Mouse (Mus musculus): ENCODE measurements around the gene Slc39a11.
A peak's percentile ranks its signal among the peaks of the same experiment; 100 is the strongest.

Slc39a11 gene

DNA sequence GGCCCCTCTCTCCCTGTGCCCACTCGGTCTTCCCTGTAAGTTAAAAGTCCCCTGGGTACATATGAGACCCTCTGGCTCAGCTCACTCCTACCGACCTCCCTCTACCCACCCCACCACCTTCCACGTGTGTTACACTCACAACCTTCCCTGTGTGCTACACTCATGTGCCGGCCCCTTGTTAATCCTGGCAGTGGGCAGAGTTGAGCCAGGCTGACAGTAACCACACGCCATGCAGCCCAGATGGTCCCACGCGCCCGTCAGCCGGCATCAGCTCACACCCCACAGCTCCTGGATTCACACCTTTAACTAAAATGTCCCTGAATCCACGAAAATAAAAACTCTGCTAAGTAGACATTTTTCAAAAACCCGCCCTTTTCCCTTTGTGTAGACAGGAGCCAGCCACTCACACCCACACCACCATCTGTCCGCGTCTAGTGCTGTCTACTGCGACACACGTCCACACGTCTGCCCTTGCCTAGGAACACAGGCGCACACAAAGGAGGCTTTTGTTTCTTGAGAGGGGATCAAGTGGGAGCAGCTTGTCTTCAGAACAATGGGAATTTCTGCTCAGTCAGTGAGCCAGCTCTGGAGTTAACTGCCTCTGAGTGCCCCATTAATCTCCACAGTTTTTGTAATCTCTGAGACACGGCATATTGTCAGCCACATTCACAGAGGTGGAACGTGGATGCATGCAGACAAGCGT is 210.4 kb downstream of the Slc39a11 start:
- peak; percentile 82 for DNase-seq

DNA sequence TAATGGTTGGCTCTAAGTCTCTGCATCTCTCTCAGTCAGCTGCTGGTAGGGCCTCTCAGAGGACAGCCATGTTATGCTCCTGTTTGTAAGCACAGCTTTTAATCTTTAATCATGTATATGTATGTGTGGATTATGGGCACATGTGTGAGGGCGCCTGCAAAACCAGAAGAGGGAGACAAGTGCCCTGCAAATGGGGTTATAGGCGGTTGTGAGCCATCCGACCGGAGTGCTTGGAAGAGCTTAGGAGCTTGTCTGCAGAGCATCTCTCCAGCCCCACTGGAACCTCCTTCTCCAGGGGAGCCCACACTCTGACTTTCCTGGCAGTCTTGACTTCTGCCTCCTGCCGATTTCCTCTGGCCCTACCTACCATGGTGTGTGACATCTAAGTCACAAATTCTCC is 211.0 kb downstream of the Slc39a11 start:
- DNase-seq: no peak

DNA sequence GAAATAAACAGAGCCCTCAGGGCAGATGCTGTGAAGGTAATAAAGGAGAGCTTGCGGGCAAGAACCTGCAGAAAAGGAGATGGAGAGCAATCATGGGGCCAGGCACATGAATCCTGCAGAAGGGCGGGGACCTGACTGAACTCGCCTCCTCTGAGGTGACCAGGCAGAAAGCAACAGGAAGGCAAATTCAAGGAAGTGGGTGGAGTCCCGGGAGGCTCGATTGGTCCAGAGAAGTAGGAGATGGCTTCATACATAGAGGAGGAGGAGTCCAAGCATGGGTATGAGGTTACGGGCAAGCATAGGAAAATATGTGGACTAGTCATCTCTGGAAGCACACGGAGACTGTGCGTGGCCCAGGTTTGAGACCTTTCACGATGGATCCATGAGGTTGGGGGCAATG is 212.5 kb downstream of the Slc39a11 start:
- DNase-seq: no peak

DNA sequence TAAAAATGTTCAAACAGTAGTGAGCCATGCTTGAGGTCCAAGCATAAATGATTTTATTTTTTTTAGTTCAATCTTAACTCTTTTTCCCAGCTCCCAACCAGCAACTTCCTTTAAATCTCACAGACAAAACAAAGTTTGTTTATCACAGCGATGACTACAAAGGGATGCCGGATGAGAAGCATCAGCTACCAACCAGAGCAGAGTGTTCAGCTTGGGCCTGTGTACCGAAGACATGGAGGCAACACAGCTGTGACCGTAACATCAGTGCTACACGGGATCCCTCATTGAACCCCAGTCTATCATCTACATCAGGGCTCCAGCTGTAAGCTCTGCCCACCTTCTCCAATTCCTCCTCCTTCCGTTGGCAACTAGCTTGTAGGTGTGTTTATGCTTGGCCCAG is 213.6 kb downstream of the Slc39a11 start:
- no peak for DNase-seq

DNA sequence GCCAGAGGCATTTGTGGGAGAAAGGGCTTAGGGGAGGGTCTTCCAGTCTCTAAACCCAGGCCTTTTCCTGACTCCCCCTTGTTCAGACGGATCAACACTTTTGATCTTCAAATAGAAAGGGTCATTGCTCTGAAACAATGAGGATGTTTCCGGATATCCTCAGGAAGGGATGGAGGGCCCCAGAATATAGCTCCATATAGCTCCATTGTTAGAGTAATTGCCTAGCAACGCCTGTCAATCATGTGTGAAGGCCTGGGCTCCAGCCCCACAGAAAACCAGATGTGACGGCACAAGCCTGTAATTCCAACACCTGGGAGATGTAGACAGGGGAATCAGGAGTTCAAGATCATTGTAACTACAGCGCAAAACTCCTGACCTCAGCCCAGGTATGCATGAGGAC is 214.2 kb downstream of the Slc39a11 start:
- no peak for DNase-seq

DNA sequence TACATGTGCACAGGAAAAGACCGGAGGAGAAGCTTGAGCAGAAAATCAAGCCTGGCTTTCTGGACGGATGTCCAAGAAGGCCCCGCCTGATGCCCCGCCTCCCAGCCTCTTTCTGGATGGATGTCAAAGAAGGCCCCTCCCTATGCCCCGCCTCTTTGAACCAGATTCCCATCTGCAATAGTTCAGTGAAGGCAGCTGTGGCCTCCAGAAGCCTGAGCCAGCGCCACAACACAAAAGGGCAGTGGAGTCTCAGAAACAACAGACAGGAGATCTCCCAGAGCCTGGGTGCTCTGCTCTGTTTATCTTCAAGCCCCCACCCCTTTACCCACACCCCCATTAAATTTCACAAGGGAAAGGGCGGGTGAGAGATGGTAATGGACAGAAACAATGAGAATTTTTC is 218.7 kb downstream of the Slc39a11 start:
- no peak for DNase-seq

DNA sequence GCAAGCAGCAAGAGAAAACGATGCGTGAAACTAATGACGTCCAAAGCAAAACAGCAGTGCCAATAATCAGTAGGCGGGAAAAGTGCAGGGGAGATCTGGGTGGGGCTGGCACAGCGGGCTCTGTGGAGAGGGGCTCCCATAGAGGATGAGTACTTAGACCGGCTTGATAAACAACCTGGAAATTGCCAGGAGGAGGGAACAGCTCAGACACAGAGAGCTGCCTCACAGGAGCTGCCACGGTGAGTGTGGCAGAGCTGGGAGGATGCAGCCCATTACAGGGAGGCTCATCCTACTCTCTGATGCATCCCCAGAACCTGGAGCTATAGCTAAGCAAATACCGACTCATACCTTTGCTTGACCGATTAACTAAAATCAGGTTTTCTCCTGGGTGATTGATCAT is 224.0 kb downstream of the Slc39a11 start:
- no peak for DNase-seq

DNA sequence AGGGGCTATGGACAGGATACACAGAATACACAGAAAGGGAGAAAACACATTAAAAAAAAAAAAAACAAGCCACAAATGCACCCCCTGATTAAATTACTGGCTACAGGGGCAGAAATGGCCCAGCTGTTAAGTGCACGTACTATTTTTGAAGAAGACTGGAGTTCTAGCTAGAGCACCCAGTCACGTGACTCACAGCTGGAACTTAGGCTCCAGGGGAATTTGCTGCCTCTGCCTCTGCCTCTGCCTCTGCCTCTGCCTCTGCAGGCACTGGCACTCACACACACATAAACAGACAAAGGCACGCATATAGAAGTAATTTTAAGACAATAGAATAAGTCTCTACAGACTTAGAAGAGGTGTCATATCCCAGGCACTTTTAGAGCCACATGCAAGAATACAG is 224.4 kb downstream of the Slc39a11 start:
- no peak for DNase-seq

DNA sequence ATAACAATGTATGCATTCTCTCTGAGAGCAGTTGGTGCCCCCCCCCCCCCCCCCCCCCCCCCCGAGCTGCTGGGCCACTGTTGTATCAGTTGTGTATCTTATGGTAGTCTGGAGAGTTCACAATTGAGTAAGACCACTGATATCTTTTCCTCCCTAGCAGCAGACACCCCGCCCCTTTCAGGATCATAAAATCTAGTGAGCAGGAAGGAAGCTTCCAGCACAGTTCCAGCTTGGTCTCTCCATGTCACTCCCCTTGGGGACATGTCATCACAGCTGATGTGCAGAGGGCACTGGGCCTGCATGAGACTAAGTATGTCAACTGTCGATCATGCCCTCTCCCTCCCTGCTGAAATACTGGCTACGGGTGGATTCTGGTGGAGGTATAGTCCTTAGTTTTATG is 225.1 kb downstream of the Slc39a11 start:
- DNase-seq: no peak

DNA sequence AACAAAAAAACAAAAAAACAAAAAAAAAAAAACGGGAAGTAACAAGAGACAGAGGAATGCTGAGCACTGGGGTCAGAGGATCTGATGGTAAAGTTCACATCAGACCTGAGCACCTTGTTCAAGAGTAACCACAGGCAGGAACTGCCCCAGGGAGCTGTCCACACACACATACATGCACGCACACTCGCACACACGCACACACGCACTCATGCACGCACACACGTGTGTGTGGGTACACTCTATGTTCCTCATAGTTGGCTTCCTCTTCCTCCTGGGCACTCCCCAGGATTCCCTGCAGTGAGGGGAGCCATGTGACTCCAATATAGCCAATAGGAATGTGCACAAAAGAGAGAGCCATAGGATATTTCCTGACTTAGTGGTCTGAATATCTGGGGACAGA is 227.3 kb downstream of the Slc39a11 start:
- DNase-seq: no peak

DNA sequence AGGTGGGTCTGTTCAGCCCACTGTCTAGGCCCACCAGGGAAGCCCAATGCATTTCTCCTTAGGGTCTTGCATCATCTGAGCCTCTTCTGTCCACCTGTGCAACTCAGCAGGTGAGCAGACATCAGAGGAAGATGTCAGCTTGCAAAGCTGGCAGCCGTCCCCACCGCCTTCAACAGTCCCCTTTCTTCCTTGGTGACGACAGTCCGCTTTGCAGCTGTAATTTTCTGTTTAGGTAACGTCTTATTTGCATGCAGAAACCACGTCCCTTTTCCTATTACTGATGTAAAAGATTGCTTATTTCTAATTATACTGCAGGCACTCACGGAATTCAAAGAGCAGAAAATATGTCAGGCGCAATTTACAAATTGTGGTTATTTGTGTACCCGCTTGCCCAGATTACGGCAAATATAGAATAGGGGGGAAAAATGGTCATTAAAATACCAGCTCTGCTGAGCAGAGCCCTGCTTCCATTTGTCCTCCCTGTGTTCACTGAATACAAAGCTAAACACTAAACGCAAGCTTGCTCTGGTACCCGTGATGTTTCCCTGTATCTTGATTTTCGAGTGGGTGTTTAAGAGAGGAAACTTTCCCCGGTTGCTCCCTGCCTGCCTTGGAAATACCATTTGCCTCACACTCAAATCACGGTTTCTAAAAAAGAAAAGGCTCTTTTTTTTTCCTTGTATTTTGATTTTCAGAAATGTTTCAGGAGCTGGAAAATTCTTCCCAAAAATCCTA is 230.8 kb downstream of the Slc39a11 start:
- DNase-seq: peak; percentile 45

DNA sequence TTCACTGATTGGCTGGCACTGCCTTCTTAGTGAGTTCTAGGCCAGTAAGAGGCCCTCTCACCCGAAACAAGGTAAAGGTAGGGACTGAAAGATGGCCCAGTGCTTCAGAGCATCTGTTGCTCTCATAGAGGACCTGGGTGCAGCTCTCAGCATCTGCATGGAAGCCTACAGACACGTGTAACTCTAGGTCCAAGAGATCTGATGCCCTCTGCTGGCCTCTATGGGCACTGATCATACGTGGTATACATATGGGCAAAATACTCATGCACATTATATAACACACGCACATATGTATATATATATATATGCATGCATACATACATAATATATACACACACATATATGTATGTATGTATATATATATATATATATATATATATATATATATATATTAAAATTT is 231.9 kb downstream of the Slc39a11 start:
- DNase-seq: no peak

DNA sequence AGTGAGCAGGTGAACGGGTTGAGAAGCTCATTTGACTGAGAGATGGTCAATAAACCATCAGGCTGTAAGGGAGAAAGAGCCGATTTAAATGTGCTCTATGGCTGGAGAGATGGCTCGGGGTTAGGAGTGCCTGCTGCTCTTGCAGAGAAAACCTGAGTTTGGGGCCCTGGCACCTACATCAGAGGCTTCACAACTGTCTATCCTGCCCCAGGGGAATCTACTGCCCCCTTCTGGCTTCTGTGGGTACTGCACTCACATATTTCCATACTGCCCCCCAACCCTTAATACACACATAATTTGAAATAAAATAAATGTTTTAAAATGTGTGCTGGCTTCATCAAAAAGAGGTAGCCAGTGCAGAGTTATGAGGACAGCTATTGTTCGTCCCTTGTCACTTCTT is 237.3 kb downstream of the Slc39a11 start:
- no peak for DNase-seq

DNA sequence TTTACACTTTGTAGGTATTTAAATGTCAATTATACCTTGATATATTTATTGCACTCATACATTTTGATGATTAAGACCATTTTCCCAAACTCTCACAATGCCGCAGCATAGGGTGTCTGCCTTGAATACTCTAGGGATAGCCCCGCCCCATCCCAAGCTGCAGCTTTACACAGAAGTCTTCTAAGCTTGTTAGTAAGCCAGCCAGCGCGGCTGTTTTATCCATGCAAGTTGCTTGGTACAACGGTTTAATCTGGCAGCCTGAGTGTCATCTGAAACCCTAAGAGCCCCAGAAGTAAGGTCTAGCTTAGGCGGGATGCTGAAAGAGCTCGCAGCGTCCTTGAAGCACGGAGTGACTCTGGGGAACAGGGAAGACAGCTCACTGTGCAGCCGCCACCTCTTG is 238.1 kb downstream of the Slc39a11 start:
- no peak for DNase-seq

DNA sequence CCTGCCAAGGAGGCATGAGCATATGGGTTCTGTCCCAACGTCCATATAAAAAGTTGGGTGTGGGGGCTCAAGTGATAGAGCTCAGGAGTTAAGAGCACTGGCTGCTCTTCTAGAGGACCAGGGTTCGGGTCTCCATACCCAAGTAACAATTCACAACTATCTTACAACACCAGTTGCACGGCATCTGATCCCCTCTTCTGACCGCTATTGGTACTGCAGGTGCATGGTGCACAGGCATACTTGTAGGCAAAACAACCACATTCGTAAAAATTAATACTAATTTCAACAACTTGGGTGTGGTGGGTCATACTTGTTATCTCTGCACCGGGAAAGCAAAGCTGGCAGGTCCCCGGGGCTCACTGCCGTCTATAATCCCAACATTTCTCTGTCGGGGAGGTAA is 240.8 kb downstream of the Slc39a11 start:
- no peak for DNase-seq

DNA sequence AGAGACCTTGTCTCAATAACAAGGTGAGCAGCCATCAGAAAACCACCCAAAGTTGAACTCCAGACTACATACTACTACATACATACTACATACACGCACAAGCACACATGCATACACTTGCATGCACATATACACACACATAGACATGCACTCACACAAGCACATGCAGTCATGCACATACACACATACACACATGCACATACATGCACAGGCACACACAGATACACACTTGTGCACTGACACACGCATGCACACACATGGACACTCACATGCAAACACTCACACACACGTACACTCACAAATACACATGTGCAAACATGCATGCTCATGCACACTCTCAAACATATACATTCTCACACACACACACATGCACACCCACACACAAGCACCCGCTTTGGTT is 242.4 kb downstream of the Slc39a11 start:
- no peak for DNase-seq

DNA sequence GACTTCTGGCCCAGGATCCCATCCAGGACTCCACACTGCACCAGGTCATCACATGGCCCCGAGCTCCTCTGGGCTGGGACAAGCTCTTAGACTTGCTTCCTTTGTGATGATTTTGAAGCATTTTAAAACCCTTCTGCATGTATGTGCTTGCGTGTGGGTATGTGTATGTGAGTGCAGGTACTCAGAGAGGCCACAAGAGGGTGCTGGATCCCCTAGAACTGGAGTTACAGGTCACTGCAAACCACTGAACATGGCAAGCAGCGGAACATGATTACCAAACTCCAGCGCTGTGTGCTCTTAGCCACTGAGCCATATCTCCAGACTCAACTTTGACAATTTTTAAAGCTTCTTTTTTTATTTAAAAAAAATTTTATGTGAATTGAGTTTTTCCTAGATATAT is 249.0 kb downstream of the Slc39a11 start:
- no peak for DNase-seq

DNA sequence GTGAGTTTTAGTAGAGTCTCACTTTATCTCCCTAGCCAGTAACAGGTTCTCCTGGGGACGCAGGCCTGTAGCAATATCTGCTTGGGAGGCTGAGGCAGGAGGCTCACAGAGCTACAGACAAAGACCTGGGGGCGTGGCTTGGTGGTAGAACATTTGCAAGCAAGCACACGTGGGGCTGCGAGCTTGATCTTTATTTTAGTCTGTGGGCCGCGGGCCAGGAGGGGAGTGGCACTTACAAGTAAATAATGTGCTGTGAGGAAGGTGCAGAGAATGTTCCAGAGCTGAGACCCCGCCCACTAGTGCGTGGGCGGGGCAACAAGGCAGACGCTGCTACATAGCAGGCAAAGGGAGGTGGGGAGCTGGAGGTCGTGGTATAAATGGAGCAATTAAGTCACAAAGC is 250.3 kb downstream of the Slc39a11 start:
- no peak for DNase-seq

DNA sequence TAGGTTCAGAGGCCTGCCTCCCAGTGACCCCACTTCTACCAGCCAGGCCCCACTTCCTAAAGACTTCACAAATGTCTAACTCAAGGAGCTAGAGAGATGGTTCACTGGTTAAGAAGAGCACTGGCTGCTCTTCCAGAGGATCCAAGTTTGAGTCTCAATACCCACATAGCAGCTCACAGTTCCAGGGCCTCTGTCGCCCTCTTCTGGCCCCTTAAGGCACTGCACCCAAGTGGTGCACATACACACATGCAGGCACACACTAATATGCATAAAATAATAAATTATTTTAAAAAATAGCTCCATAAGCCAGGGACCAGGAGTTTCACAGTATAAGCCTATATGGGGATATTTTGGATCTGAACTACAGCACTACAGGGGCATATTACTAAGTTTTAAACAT is 252.5 kb downstream of the Slc39a11 start:
- no peak for DNase-seq

DNA sequence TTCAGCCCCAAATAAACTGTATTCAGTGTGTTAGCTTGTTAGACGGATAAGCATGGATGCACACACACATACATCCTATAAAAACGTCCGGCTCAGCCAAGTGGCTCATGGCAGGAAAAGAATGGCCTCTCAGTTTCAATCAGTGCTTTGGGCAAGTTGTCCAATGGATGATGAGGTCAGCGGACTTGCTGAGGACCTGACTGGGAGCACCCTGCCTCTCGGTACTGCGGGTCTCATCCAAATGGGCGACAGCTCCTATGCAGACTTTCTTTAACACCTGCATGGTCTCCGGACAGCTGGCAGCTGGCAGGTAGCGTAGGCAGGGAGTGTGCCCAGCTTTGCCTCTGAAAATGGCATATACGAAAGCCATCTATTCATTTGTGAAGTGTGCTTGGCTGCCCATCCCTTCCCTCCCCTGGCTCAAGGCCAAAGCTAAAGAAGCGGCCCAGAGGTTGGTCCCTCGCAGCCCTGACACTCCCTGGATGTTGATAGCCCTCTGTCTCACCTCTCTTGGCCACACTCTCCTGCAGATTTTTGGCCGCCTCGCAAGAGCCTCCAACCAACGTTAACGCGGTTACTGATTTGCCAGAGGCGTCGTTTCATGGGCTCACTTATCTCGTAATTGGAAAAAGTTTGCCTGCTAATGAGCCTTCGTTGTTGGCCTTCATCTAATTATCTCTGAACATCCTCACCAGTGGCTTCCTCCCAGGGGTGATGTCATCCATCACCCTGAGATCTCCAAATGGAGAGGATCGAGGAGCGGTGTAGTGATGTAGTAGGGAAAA is 256.3 kb downstream of the Slc39a11 start:
- no peak for DNase-seq

DNA sequence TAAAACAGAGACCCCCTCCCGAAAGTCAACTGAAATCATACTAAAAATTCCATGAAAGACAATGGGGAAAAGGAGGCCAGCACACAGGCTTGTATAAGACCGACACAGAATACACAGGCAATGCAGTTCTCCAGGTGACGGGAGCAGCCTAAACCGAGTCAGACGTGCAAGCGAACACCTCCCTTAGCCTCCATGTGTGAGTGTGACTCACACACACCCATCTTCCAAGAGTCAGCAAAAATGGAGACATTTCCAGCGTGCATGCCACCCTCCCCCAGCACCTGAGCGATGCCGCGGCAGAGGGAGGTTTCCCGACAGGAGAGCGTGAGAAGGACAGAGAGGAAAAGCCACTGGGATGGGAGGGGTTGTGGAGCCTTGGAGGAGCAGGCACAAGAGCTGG is 258.2 kb downstream of the Slc39a11 start:
- DNase-seq: peak; percentile 23

DNA sequence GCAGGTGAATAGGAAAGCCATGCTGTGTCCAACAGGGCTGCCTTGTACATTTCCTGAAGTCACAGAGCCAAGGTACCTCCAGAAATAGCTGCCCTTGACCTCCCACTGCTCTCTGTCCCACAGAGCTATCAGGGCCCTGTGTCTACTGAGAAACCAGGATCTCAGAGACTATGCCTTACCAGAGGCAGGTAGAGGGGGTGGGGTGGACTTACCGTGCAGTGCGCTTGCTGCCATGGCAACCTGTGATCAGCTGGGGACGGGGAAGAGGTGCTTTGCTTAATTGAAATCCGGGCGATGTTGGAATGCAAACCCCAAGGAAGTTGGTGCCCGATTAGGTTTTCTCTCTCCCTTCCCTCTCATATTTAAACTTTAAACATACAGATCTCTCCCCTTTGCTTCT is 260.2 kb downstream of the Slc39a11 start:
- DNase-seq: peak; percentile 24

DNA sequence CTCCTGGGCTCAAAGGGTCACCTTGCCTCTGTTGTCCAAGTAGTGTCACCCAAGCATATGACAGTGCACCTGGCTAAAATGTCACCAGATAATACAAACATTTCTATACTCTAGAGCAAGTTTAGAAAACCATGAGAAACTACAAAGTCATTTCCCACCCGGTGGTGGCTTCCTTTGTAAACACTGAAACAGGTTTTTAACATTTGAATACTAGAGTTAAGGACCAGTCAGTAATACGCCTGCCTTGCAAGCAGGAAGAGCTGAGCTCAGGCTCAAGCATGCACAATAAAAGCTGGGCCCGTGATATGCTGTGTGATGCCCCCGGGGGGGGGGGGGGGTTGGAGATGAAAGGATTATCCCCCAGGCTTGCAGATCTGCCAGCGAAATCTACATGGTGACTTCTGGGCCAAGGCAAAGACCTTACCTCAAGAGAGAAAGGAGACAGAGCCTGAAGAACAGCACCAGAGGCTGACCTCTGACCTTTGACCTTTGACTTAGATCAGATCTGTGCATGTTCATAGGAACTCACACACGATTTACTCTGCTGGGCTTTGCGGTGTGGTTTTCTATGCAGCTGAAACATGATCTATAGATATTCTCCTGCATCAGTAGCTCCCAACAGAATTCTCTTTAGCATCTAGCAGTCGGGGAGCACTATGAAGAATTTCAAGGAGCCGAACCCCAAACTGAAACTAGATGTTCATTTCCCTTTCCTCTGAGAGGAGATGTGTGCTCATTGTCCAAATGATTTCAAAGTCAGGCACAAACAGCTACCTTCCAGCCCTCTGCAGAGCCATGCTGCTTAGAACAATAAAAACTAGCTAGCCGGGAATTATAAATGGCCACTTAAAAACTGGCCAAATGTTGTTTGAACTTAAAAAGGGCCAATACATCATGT is 267.0 kb downstream of the Slc39a11 start:
- DNase-seq: no peak
